Mouse (Mus musculus): Measurements from ENCODE around the gene Srcap.

The Srcap gene

DNA sequence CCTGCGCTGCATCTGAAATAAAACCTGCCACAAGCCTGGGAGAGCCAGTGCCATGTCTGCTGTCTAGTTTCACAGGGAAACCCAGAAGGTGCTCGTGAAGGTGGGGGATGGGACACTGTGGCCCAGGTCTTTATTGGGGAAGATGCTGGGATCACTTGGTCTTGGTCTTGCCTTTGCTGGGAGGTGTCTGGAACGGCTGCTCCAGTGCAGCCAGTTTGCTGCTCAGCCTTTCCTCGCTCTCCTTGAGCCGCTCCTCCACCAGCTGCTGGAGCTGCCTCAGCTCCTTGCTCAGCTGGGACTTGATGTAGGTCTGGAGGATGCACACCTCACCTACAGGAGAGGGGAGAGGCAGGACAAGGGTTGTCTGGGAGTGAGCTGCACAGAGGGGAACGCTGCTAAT is 71.5 kb downstream of the Srcap start:
- no peak for DNase-seq (ENCODE audit: low spot score)

DNA sequence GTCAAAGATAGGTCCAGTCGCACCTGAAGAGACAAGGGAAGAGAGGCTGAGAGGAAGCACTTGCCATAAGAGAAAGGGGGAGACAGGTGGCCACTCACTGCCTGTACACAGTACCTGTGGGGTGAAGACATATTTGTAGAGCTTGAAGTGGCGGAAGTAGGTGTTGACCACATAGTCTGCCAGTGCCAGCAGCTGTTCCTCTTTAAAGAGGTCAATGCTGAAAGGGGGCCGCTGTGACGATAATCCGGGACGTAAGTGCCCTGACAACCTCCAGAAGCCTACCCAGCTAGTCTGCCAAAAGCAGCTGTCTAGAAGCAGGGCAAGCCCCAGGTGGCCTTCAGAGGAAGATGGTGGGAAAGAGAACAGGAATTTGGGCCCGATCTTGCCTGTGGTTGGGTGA is 73.2 kb downstream of the Srcap start:
- no peak for DNase-seq (ENCODE audit: low spot score)

DNA sequence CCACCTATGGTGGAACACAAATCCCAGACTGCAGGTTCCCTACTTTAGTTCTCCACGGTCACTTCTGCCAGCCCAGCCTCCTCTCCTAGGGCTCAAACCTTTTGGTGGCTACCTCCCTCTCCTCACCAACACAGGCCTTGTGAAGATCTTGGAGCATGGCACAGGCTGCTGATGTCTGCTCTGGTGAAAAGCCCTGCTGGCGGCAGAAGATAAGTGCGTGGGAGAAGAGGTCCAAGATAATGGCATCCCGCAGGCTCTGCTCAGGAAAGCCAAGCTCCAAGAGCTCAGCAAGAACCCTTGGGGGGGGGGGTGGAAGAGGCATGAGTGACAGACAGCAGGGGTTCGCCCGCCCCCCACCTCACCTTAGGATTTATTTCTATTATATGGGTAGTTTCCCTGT is 74.4 kb downstream of the Srcap start:
- DNase-seq (ENCODE audit: low spot score), result no peak

DNA sequence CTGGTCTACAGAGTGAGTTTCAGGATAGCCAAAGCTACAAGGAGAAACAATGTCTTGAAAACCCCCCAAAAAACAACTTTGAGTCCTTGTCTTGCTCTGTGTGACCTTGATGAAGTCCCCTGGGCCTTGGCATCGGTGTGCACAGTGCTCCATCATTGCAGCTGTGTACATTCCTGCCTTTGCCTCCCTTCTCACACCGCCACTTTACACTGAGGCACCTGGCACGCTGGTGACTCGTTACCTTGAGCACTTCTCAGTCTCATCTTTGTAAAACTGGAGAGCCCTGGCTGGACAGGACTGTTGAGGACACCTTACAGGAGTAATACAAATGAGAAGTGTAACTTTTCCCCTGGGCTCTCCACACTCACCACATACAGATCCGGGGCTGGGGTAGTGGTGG is 75.4 kb downstream of the Srcap start:
- no peak for DNase-seq (ENCODE audit: low spot score)

DNA sequence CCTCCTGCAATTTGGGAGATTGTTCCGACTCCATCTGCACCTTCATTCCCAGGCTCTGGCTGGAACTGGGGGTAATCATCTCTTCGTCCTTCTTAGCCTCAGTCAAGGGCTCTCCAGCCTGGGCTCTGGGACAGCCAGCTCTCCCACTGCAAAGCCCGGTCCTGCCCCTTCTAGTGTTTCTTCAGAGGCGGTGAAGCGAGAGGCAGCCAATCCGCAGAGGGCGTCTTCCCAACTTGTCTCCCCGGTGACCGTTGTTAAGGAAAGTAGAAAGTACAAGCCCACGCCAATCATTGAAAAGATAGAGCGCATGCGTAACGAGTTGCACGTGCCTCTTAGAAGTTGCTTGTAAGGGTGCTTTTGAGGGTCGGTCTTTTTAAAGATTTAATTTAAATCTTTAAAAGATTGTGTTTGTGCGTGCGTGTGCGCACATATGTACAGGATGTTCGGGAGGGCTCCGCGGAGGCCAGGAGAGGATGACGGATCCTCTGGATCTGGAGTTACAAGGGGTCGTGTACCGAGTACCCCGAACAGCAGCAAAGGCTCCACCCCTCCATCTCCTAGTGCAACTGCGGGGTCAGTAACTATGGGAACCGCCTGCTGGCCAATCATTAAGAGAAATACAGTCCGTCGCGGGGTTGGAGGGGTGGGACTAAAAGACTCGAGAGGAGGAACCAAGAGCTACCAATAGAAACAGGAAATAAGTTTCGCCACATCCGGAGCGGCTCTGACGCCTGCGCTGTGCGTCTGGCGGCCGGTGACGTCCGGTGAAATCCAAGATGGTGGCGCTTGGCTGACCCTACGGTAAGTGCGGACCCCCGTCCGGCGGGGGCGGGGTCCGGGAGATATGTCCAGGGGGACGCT is 76.5 kb downstream of the Srcap start, which contains the start of the genes Ccdc189 and Rnf40:
Gene Ccdc189 (minus strand): TSS at position 585 of the 861 bp plus-strand sequence.
Gene Rnf40 (plus strand): TSS at position 757 of the 861 bp plus-strand sequence.
- peak; percentile 75 for DNase-seq (ENCODE audit: low spot score)

DNA sequence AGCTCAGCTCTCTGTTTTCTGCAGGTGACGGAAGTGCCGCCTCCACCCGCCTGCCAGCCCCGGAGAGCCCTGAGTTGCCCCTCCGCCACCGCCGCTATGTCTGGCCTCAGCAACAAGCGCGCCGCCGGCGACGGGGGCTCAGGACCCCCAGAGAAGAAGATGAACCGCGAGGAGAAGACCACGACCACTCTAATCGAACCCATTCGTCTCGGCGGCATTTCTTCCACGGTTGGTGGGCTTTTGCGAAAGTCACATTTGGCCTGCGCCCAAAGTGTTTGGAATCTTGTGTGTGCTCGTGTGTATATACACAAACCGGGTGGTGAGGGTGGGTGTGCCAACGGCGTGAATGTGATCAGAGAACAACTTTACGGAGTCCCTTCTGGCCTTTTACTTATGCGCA is 77.1 kb downstream of the Srcap start:
- no peak for DNase-seq (ENCODE audit: low spot score)

DNA sequence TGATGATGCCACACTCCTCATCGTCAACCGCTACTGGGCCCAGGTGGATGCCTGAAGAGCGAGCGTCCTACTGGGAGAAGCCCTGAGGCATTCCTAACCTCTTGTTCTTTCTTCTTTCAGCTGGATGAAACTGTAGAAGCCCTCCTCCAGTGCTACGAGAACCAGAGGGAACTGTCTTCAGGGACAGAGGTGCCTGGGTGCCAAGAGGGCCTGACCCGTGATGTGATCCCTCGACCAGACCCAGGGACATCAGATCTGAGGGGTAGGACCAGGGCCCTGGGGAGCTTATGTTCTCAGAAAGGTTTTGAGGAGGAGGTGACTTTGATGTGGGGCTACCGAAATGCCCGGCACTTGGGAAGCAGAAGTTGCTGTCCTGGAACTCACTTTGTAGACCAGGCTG is 77.9 kb downstream of the Srcap start:
- no peak for DNase-seq (ENCODE audit: low spot score)

DNA sequence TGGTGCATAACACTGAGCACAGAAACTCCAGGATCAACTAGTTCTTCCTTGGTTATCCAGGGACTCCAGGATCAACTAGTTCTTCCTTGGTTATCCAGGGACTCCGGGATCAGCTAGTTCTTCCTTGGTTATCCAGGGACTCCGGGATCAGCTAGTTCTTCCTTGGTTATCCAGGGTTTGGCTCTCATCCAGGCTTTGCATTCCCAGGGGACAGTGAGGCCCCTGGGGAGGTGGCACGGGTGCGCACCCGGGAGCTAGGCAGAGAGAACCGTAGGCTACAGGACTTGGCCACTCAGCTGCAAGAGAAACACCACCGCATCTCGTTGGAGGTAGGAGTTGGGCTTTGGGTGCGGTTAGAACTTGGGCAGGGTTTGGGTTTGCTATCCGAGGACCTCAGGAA is 79.3 kb downstream of the Srcap start:
- no peak for DNase-seq (ENCODE audit: low spot score)

DNA sequence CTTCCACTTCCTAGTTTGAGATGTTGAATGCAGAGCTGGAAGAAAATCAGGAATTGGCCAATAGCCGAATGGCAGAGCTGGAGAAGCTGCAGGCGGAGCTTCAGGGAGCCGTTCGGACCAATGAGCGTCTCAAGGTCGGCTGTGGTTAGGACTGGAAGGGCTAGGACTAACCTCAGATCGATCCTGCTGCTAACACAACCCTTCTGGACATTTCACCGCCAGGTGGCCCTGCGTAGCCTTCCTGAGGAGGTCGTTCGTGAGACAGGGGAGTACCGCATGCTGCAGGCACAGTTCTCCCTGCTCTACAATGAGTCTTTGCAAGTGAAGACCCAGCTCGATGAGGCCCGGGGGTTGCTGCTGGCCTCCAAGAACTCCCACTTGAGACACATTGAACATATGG is 80.8 kb downstream of the Srcap start:
- no peak for DNase-seq (ENCODE audit: low spot score)

DNA sequence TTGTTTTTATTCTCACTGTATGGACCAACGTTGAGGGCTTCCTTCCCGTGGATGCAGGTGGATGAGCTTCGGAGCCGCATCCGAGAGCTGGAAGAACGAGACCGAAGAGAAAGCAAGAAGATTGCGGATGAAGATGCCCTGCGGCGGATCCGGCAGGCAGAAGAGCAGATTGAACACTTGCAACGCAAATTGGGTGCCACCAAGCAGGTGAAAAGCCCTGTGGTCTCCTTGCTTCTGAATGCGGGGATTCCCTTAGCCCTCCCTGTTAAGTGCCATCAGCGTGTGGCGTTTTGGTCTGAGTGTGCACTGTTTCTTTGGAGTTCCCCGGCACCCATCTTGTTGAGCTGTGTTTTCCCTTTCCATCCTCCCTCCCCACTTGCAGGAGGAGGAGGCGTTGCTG is 85.0 kb downstream of the Srcap start:
- DNase-seq (ENCODE audit: low spot score), result no peak

DNA sequence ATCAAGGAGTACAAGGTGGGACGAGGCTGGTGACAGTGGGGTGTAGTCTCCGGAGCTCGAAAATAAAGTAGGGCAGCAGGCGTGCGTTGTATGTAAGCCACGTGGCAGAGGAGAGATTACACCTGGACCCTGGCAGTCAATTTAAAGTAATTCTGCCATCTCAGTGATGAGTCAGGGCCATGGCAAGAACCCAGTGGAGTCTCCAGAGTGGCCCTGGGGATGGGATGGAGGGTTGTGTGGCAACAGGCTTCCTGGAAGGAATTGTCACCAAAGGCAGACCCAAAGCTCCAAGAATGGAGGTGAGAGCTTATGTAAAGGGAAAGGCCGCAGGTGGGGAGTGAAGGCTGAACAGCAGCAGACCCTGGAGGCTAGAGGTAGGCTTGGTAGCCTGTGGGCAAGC is 88.8 kb downstream of the Srcap start:
- DNase-seq (ENCODE audit: low spot score), result no peak

DNA sequence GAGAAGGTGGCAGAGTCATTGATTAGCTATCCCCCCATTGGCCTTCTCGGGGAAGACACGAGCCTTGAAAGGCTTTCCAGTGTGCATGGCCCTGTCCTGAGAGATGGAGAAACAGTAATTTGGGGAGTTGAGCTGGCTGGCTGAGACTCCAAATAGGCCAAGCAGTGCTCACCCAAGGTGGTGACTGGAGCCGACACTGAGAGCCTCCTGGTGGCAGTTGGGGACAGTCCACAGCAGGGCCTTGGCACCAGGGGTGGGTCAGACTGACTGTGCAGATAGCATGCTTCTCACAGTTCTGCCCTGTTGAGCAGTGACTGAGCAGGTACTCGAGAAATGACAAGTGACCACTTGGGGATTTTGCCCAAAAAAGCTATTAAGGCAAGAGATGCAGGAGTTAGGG is 90.0 kb downstream of the Srcap start:
- no peak for DNase-seq (ENCODE audit: low spot score)

DNA sequence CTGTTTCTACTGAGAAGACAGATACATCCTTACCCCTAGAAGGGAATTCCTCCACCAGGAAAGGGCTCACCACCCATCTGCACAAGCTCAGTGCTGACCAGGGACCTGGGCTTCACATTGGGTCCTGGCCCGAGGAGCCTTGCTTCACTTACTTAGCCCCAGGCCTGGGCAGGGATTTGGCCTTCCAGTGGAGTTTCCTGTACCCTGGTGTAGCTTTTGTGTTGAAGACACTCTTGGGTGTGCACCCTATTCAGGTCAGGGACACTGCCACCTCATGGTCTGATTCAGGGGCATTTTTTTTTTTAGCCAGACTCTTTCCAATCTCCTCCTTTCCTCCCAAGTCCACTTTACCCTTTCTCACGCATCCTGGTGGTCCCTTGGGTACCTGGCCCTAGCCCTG is 91.1 kb downstream of the Srcap start:
- DNase-seq (ENCODE audit: low spot score), result no peak

DNA sequence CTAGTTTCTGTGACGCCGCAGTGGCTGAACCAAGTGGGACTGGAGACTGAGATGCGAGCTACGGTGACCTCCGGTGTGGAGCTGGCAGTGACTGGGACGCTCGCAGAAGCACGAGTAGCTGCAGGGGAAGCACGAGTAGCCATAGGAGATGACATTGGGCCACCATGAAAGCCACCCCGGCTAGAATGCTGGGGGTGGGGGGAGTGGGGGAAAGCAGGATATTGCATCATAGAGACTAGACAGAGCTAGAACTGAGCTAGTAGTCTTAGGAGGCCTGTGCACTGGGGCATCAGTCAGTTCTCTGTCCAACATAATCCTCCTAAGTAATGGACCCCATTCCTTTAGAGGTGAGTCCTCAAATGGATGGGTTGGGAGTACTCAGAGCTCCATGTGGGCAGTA is 92.5 kb downstream of the Srcap start:
- no peak for DNase-seq (ENCODE audit: low spot score)

DNA sequence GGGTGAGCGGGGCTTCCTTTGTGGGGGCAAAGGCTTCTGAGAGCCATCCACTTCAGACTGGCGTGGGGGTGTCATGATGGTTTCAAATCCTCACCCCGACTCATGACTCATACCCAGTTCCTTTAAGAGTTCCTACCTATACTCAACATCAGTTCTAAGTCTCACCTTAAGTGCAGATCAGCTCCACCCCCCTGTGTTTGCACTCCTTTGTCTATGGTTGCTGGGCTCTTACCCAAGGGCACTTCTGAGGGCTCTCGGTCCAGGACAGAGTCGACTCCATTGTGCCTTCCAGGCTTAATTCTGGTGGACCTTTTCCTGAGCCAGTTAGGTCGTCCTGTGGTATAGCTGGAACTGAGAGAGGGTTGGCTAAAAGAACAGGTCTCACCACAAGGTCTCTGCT is 95.4 kb downstream of the Srcap start:
- no peak for DNase-seq (ENCODE audit: low spot score)
